Mouse (Mus musculus) brain, embryonic 14.5 days (tissue): ENCODE results near the gene Gpr83.

ENCODE experiments used
- CTCF ChIP-seq: fragments of 200-500 bp; IDR thresholded peaks from 2 replicates; pipeline ENCODE4 v1.5.1; 2012; ENCODE audit warnings: inconsistent platforms, mild to moderate bottlenecking, moderate library complexity, borderline replicate concordance; ENCODE audit not compliant: insufficient read depth, insufficient read length; ENCODE audit errors: extremely low read depth
- POLR2A ChIP-seq: fragments of 200-500 bp; IDR thresholded peaks from 2 replicates; pipeline ENCODE4 v1.6.1; 2012; ENCODE audit warnings: mild to moderate bottlenecking, inconsistent platforms, borderline replicate concordance; ENCODE audit not compliant: poor library complexity, insufficient read depth, insufficient read length, severe bottlenecking; ENCODE audit errors: extremely low read depth

- TF ChIP-seq POLR2A, result no peak
- TF ChIP-seq CTCF, result no peak
Observed at GRCm38 (mm10) chr9:14859868-14860639, at the start of gene Gpr83.
